Mouse (Mus musculus) megakaryocyte progenitor cell, adult 5-6 weeks (primary cell): ENCODE measurements around the gene Pdlim3. TPM values are rescaled to one million over a fixed set of nuclear protein-coding genes. Genes with fewer than 3 reads are reported as not detected.
"Not testable (repeated sequence)": the region's sequence is repeated elsewhere in the genome, so short reads cannot be mapped to it uniquely, and the experiment has no call there.

Experiments used
- ATAC-seq: replicated peaks from 2 replicates; pipeline ENCODE4 v1.8.0; 2016; ENCODE audit warnings: mild to moderate bottlenecking, moderate TSS enrichment, inconsistent platforms; ENCODE audit not compliant: poor library complexity
- total RNA-seq, 2 experiments: library from RNA; stranded (forward) in 1 of 2; stranded (reverse) in 1 of 2; fragments of 157-497, 149-512 nt in 1 of 2; fragments of 200-1000 nt in 1 of 2; gene quantifications; 2 replicates each; pipeline versions ENCODE4 v1.2.3 to v1.2.4; 2015 to 2017

Gene Pdlim3
- total RNA-seq (2015) (not detected in 2 replicates), total RNA-seq (2017) (not detected in 2 replicates)

DNA sequence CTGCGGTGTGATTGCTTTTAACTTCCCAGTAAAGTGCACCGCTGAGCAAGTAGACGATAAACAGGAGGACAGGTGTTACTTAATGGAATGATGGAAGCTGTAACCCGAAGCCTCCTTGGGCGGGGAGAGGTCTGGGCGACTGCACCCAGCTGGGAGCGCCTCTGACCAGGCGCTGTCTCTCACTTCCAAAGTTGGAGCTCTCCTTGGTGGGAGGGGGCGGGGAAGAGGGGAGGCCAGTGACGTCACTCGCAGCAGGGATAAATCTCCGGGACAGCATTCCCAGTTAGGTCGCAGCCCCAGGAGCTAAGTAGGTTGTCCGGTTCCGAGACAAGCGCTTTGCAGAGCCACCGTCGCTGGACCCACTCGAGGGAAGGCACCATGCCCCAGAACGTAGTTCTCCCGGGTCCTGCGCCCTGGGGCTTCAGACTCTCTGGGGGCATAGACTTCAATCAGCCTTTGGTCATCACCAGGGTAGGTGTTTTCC is at the start of gene Pdlim3:
Gene Pdlim3 (plus strand): TSS at position 260 of the 484 bp plus-strand sequence.
- no peak for ATAC-seq

DNA sequence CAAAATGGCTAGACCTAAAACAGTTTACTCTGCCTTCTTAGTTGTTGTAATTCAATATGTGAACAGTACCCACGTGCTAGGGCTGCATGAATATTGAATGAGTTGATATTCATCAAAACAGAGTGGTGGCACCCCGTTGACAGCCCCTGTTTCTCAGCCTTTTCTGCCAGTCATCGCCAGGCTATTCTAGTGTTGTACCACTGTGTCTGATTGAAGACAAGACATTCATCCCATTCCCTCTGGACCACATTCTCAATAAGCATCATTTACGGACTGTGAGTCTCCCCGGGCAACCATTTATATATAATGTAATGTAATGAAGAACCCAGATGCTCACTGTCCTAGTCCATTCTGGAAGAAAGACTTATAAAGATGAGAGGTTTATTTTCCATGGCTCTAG is 42.0 kb upstream of the Pdlim3 start:
- no peak for ATAC-seq

DNA sequence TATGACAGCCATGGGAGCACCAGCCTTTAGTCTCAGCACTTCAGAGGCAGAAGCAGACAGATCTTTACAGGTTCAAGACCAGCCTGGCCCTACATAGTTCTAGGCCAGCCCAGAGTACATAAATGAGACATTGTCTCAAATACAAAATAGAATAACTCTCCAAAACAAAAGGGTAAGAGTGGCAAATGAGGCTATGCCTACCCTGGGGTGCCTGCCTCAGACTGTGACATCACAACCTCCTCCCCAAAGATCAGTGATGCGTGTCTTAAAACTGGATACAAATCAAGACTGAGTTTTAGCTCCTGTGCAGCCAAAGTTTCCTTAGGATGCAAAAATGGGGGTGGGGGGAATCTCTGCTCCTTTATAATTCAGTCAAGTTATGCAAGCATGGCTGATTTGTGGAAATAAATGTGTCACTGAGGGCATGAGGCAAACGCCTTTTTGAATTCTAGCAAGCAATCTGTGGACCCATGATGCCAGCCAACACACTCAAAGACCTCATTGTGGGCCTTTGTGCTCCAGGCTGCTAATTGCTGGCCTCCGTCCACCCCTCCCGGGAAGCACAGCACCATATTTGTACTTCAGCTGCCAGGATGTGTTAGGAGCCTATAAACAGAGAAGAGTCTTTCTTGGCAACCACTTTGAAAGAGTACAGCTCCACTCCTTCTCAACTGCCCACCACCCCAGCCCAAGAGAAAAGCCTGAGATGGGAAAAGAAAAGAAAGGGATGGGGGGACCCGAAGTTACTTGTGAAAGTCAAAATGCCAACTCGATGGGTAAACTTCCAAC is 41.0 kb upstream of the Pdlim3 start:
- ATAC-seq = no peak

DNA sequence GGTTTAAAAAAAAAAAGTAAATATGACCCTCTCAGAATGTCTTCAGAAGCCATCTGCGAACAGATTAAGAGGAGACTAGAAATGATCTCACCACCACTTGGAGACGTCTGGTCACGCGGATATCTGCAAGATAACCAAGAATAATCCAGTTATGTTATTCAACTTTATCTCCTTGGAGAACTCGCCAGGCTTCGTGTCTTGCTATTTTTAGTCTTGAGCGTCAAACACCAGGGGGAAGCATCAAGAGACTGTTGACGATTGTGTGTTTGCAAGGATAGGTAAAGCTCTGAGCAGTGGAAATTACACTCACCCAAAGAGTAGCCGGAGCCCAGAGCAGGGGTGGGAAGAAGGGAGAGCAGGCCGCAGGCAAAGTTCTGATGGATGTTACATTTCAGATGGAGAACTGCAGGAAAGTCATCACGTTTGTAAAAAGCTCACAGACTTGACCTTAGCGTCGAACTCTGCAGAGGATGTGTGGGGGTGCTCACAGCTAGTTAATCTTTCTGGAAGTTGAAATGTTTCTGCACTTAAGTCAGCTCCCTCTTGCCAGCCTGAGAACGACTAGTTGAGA is 40.3 kb upstream of the Pdlim3 start:
- ATAC-seq = no peak

DNA sequence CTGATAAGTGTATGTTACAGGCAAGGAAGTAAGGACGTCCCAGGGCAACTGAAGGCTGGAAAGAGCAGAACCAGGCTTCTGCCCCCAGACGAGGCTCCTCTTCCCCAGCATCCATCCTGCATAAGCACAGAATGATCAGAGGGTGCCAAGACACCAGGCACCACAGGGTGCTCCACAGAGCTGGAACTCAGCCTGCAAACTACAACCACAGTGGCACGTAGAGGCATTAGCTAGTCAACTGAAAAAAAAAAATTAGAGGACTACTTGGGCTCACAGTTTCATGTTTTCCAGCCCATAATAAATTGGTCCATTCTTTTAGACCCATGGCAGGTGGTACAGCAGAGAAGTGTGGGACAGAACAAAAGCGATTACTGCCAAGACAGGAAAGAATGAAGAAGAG is 39.4 kb upstream of the Pdlim3 start:
- ATAC-seq = no peak

DNA sequence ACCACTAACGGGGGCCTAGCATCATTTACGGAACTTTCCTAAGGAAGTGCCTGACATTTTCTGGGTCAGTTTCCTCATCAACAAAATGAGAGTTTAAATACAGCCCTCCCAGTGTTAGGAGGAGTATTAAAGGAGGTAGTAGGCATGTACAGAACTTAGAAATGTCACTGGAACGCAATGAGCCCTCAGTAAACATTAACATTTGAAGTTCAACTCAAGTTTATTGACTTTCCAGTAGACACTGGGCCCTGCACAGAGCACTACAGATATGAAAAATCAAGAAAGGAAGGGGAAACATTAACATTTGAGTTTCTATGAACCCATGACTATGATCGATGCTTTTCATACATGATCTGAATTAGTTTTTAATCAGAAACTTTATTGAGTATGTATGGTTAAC is 30.1 kb upstream of the Pdlim3 start:
- no peak for ATAC-seq

DNA sequence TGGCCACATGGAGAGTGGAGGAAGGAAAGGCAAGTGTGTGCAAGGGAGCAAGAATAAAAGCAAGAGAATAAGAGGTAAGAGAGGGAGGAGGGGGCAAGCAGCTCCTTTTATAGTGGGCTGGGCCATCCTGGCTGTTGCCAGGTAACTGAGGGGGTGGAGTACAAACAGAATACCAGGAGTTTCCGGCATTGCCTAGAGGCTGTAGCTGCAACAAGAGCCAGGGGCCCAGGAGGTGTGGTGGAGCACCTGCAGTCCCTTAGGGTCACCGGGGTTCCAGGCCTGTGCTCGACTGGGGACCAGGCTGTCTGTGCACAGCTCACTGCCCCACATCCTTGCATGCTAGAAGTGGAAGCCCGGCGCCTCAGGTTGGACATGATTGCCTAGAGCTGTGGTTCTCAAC is 27.5 kb upstream of the Pdlim3 start:
- no peak for ATAC-seq

DNA sequence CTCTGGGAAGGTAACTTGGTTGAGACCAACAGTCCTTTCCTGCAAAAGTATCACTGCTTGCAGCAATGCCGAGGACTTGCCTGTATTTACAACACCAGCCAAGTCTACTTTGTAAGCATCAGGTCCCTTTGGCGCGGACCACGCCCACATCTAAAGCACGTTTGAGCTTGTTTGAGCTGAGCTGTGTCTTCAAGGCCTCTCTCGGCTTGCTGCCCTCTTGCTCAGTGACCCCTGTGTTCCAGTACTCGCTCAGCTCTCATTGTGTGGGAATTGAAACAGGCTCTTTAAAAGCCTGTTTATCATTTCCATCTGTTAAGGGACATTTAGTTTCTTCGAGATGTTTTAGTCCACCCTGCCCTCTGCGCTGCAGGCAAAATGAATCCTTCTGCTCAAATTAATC is 26.9 kb upstream of the Pdlim3 start:
- ATAC-seq = no peak

DNA sequence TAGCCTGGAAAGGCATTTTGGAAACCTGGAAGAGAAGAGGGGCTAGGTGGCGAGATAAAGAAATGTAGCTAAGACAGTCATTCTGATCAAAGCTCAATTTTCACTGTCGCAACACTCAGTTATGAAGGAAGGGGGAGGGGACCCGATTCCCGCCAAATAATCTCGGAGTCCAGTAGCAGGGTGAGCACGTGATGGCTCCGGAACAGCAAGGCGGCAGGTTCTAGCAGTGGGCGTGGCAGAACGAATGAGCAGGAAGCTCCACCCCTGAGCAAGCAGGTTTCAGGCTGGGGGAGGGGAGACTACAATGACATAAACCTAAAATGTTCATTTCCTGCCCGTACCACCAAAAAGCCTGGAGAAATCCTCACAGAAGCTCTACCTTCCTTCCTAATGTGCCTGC is 13.7 kb upstream of the Pdlim3 start:
- ATAC-seq = not testable (repeated sequence)

DNA sequence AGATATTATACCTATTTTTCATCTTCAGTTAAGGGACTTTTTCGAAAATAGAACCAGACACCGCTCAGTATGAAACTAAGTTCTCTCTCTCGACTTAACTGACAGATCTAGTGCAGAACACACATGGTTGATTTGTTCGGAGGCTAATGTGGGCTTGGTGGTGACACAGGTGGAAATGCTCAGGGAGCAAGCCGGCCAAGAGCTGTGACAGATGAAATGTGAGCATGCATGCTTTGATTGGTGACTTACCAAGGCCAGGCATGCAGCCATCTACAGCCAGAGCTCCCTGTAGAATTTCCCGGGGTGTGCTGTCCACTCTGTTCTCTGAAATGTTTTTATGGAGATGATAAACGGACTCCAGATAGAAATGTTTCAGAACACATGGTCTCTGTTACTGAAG is 13.2 kb upstream of the Pdlim3 start:
- ATAC-seq = no peak

DNA sequence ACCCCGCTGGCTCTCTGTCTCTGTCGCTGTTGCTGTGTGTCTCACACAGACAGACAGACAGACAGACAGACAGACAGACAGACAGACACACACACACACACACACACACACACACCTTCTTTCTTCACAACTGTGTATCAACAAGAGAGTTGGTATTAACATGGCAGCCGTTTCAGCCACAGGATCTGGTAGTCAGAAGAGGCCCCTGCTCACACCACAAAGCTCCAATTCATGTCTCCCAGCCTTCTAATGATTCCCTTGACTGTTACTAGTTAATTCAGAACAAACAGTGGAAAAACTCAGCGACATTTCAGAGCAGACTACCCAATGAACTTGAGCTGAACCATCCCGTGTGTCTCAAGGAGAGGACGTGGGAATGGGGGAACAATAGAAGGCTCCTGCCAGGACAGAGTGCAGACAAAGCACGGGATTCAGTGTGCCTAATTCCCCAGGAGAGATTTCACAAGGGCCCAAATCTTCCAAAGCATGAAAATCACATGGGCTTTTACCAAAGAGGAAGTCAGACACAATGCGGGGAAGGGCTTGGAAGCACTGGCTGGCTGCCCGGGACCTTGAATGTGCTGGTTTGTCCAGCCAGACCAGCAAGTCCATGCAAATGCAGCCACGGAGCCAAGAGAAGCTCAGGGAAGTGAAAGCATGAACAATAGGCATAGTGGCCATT is 10.2 kb upstream of the Pdlim3 start:
- 0 out of 2 replicates have a peak, but pooled peaks have one; percentile 37 for ATAC-seq

DNA sequence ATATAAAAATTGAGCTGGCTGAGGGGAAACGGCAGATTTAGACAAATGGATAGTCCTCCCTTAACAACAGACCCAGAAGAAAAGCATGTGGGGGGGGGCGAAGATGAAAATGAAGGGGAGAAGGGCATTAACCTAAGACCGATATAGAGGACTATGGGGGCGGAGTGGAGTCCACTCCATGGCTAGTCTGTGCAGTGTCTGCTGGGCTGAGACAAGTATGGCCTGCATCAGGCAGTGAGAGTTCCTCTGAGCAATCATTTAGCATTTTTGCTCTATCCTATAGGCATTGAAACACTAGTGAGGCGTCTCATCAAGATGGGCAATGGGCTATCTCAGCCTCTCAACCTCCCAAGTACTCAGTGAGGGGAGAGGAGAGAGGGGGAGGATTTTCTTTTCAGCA is 8.9 kb upstream of the Pdlim3 start:
- no peak for ATAC-seq

DNA sequence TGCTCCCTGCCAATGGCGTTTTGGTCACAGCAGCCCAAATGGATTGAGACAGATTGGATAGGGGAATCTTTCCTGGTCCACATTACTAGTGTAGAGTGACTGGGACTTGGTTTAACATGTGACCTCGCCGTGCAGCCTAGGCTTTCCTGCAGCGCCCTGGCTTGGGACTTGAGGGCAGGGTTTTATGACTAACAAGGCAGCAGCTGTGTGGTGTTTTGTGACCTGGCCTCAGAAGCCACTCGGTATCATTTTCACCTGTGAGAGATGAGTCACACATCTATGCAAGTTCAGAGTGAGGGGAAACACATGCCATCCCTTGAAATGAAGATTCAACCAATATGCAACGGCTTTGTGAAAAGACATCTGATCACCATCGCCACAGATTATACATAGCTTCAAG is 7.6 kb upstream of the Pdlim3 start:
- ATAC-seq = no peak

DNA sequence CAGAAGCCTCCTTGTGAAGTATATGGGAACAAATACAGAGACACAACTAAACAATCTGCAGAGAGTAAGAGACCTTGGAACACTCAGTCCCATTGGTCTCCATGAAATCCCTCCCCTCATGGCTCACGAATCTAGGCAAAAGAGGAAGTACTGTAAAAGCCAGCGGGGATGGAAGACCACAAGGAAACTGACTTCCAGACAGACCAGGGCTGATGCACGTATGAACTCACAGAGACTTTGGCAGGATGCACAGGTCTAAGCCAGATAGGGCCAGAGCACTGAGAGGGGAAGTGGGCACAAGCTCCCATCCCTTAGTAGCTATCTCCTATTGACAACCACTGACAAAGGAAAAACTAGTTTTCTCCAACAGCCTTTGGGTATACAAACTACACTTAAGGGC is 4.8 kb upstream of the Pdlim3 start:
- ATAC-seq = peak; percentile 78

DNA sequence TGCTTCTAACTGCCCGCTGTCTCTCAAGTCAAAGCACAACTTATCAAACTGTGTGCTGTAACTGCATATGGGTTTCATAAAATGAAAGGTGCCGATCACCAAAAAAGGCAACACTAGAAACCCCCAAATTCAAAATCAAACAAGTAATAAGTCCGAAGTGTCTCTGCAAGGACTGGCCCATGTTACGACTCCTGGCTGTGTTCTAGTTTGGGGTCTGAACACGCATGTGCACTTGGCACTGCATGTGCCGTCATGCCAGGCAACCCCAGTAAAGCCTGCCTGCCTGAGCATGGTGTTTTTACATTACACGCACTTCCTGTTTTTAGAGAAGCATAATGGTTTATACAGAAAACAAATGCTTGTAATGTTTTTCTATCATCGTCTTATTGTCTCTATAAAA is 3.5 kb upstream of the Pdlim3 start:
- ATAC-seq = no peak

DNA sequence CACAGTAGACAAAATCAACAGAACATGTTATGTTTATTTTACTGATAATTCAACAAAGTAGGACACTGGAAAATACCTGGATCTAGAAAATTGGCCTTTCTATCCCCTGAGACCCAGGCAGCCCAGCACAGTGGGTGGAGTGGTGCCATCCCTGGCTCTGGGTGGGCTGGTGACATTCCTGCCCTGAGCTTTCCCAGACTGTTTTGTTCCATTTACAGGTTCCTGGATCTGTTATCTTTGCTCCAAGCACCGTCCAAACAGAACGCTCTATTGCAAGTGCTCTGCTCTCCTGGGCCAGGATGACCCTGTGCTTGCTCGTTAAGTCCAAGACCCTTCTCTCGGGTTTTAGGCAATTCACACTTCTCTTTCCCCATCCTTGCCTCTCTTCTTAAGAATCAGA is 1.5 kb upstream of the Pdlim3 start:
- ATAC-seq = no peak

DNA sequence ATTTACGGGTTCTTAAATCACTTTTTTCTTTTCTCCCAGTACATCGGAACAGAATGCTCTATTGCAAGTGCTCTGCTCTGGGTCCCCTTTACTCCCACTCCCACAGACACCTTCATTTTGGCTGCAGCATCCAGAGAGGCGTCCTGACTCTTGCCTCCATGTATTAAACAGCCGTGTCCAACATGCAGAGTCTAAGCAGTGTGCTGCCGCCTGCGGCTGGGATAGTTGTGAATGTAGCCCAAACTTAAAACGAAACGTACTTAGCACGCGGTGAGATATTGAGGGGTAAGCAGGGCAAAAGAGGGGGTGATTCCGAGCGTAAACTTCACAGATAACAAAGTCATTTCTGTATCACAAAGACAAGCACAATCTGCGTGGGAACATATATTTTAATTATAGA is 709 bp upstream of the Pdlim3 start:
- ATAC-seq = no peak

DNA sequence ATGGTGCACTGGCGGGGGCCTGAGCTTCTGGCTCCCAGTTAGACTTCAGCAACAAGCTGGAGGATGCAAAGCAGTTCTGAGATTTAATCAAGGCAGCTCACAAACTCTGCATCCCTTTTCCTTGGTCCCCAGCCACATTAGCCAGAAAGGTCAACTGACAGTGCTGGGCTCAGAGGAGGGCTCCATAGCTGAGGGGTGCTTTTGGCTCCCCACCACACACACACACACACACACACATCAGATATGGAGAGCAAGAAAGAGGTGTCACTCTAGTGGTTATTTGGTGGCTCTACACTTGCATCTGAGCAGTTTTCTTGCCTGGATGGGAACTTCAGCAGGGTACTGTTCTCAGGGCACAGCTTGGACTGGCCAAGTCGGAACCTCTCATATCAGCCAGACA is 514 bp downstream of the Pdlim3 start:
- ATAC-seq = no peak

DNA sequence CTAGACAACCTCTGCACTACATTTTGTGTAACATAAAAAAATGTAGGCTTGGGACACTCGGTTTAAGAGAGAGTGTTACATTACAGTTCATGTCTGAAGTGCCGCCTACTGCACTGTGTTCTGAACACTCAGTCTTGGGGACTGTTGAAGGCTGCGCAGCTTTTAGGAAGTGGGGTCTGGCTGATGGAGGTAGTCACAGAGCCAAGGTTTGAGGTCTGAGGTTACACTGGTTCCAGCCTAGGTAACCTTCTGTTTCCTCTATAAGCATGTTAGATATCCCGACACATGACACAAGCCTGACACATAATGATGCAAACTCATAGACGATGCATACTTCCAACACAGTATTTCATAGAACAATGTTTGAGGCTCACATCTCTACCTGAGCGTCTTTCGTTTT is 4.5 kb downstream of the Pdlim3 start:
- ATAC-seq = no peak

DNA sequence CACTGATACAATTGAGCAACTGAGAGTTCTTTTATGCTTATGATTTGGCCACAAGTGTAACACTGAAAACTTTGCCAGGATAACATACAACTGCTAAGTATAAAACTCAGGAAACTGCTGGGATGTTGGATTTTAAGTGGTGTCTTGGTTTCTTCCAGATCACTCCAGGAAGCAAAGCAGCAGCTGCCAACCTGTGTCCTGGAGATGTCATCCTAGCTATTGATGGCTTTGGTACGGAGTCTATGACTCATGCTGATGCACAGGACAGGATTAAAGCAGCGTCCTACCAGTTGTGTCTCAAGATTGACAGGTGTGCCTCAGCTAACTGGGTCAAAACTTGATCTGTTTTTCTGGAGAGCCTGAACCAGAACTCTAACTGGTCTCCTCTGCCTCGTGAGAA is 11.3 kb downstream of the Pdlim3 start:
- ATAC-seq = no peak

DNA sequence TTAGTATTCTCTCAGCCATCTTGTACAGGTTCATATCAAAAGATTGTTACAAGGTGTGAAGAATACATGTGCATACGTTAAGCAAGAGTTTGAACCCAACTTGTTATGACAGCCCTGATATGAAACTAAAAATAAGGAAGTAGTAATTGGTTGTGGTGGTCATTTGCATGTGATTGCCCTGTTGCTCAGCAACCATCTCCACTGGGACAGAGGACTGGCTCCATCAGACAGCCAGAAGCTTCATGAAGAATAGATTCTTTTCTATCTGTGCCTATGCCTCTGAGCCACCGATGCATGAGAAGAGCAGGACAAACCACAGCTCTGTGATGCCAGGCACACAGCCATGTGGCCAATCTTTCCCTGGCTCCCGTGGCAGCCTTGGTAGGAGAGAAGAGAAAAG is 14.5 kb downstream of the Pdlim3 start:
- peak; percentile 100 for ATAC-seq

DNA sequence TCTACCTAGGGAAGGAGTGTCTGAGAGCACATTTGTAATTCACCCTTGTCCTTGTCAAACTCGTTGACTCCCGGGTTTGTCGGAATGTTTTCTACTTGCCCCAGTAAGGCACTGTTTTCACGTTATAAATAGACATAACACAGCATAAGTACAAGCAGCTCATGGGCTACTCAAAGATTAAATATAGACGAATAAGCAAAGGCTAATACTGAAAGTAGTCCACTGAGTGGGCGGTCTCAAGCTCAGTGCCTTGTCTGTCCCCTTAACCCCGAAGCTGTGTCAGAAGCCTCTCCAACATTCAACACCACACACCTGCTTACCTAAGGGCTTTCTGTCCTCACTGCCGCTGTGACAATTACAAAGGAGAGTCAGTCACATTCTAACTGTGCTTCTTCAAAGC is 16.4 kb downstream of the Pdlim3 start:
- ATAC-seq = no peak
